Mouse (Mus musculus) gastrocnemius, postnatal 25 days (tissue): Measurements from ENCODE around the gene Tbc1d4. TPM values are rescaled to one million over a fixed set of nuclear protein-coding genes. Genes with fewer than 3 reads are reported as not detected.

ENCODE experiments used
- DNase-seq: peaks from one replicate; pipeline ENCODE4 v3.0.0; 2022
- long read RNA-seq, 2 experiments: library from polyadenylated mRNA; stranded (forward); transcript quantifications; one replicate each; pipeline ENCODE4 v2.0.0; 2021
- total RNA-seq, 2 experiments: library from RNA; stranded (reverse); gene quantifications; 1 replicate in 1 of 2; 2 replicates in 1 of 2; pipeline ENCODE4 v1.2.3; 2021

The Tbc1d4 gene
- total RNA-seq = 10 to 100 TPM; 19.3 to 23.8 TPM
- long read RNA-seq, experiment 1, partial matches to known transcripts = 1 of 3 reads
- long read RNA-seq, experiment 1, other reads (novel, unspliced or antisense) = 2 of 3 reads
- long read RNA-seq, experiment 2, full-length matches to known transcripts = 1 of 13 reads
- long read RNA-seq, experiment 2, partial matches to known transcripts = 4 of 13 reads
- long read RNA-seq, experiment 2, other reads (novel, unspliced or antisense) = 8 of 13 reads

- peak; percentile 80 for DNase-seq
Observed at GRCm38 (mm10) chr14:101608519-101609368, at the start of gene Tbc1d4. TSS of gene Tbc1d4 (minus strand) at chr14:101609191.

- DNase-seq = no peak
Observed at GRCm38 (mm10) chr14:101656307-101656706, 47.3 kb upstream of the Tbc1d4 start.

GRCm38 (mm10) chr14:101654526-101654909 is 45.5 kb upstream of the Tbc1d4 start:
- DNase-seq = no peak

GRCm38 (mm10) chr14:101653581-101654525 is 44.9 kb upstream of the Tbc1d4 start, which contains the start of gene Uchl3:
TSS of gene Uchl3 (plus strand) at chr14:101653967.
- DNase-seq = peak; percentile 86

GRCm38 (mm10) chr14:101652571-101652970 is 43.6 kb upstream of the Tbc1d4 start:
- no peak for DNase-seq

- no peak for DNase-seq
Observed at GRCm38 (mm10) chr14:101650551-101650950, 41.6 kb upstream of the Tbc1d4 start.

- no peak for DNase-seq
Observed at GRCm38 (mm10) chr14:101644948-101645347, 36.0 kb upstream of the Tbc1d4 start.

DNA sequence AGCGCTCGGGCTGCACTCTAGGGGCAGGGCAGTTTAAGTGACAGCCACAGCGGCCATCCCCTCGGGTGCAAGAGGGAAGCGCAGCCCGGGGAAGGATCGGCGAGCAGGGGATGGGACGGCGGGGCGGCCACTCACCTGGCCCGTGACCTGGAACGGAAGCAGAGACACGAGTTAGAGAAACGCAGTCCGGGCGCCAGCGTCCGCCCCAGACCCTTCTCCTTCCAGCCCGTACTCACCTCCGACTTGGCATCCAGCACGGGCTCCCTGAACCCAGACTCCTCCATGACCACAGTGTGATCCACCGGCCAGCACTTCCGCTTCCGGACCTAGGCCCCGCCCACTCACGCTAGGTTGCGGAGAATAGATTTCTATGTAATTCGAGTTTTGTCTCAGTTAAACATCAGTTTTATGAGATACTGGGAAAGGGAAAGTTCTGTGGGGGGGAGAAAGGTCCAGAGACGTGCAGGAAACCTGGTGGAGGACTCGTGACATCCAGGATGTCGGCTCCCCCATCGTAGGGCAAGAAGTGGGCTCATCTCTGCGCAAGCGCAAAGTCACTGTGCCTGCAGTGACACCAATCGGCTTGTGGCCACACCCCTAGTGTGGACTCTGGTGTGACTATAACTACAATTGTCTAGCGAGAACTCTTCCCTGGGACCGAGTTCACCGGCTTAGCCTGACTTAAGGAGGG is 31.3 kb upstream of the Tbc1d4 start, which contains the start of gene Commd6:
TSS of gene Commd6 (minus strand) at position 534 of the 691 bp plus-strand sequence.
- peak; percentile 90 for DNase-seq

DNA sequence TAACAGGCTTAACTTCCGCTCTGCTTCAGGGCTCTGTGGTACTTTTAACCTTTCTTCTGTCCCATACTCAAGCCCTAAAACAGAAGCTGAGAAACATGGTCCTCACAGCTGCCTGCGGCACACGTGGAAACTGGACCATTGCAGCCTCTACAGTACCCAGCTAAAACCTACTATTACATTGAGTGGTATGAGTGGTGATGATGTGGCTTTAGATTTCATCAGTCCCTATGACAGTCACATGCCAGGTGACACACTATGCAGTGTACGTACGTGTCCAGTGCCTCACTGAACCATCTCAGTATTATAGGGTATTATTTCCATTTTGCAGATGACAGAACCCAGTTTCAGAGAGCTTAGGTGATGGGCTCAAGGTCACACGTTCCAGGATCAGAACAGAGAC is 28.4 kb upstream of the Tbc1d4 start:
- DNase-seq = no peak

DNA sequence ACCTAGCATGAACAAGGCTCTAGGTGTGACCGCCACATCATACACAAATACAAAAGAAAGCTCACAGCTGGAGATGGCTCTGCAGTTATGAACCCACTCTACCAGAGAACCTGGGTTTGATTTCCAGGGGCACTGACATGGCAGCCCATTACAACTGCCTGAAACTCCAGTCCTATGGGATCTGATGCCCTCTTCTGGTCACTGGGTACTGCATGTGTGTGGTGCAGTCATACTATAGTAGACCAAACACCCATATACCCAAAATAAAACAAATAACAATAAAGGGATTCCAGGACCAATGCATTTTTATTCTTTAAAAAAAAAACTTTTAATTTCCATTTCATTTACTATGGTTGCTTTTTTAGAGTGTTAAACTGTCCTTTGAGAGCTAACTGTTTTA is 26.8 kb upstream of the Tbc1d4 start:
- no peak for DNase-seq

DNA sequence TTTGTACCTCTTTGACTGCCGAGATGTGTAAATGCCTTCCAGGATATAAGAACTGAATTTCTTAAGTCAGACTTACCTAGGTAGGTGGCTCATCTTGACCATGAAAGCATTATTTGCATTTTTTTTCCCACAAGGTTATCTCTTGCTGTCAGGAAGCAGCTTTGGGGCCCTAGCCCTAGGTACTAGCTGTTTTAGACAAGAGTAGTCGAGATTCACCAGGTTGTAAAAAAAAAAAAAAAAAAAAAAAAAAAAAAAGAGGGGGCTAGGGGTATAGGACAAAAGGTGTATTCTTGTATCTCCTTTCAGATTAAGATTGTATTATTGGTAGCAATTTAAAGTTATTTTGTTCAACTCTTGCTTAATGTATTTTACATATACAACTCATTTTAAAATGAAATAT is 21.6 kb upstream of the Tbc1d4 start:
- DNase-seq = no peak

- no peak for DNase-seq
Observed at GRCm38 (mm10) chr14:101617680-101618079, 8.7 kb upstream of the Tbc1d4 start.

DNA sequence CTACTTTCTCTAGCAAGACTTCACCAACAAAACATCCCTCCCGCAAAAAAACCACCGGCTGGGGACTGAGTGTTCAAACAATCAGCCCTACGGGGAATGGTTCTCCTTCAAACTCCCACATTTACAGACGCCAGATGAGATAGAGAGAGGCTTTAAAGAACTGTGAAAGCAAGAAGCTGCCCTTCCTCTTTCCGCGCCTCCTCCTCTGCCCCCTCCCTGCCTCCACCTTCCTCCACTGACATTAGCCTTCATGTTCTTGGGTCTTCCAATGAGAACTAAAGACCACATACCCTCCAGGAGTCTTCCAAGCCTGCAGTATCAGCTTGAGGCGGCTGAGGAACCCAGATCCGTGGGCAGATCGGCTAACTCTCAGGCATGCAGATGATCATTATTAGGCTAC is 7.2 kb upstream of the Tbc1d4 start:
- no peak for DNase-seq

DNA sequence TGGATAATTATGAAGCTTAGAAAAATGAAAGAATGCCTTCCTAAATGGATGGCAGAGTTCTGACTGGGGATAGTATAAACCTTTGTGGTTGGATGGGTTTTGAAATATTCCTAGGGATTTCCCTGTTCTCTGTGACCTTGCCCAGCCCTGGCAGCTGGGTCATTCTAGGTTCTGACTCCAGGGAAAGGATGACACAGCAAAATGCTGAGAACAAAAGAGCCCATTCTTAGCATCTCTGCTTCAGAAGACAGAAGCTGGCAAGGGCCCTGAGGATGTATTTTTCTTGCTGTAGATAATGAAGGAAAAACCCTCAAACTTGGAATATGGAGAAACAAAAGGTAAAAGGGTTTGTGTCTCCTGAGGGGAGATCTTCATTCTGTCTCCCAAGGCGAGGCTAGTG is 4.2 kb upstream of the Tbc1d4 start:
- no peak for DNase-seq

DNA sequence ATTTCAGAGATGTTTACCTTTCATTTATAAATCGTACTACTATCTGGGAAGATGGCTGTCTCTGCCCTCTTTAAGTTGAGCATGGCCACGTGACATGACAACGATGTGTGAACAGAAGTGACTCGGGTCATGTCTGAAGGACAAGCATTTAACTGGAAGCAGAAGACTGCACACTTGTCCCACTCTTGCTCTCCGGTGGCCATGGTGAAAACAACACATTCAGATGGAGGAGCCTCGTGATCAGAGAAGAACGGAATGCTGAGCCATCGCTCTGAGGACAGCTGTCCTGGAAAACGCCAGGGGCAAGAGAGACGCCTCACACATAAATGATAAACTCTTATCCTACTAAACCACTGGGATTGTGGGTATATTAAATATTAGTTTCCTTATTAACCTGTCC is 1.7 kb upstream of the Tbc1d4 start:
- DNase-seq = no peak

- DNase-seq = peak; percentile 20
Observed at GRCm38 (mm10) chr14:101607631-101608518, 1.1 kb downstream of the Tbc1d4 start.

- no peak for DNase-seq
Observed at GRCm38 (mm10) chr14:101605843-101606242, 3.1 kb downstream of the Tbc1d4 start.

GRCm38 (mm10) chr14:101602851-101603250 is 6.1 kb downstream of the Tbc1d4 start:
- DNase-seq = no peak

DNA sequence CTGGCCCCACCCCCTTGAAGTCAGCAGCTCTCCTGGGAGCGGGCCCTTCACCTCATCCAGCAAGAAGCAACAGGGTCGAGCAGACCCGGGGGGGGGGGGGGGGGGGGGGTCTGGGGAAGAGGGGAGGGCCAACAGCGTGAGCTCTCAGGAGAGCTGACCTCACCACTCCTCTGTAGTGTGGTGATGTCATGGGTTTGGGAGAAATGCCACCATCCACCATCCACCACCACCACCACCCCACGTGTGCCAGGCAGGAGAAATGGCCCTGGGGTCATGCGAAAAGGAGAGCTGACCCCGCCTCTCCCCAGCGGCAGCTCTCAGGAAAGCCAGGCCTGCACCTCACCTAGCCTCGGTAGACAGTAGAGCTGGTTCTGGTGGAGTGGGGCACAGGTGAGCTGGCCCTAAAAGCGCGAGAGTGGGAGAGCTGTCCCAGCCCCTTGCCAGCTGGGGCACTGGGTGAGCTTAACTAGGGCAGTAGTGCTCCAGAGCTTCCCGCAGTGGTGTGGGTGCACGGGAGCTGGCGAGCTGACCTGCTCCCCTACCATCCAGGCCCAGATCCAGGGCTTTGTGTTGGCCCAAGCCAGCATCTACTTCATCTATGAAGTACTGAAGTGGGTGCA is 11.8 kb downstream of the Tbc1d4 start:
- no peak for DNase-seq

GRCm38 (mm10) chr14:101596691-101597090 is 12.3 kb downstream of the Tbc1d4 start:
- DNase-seq = no peak
